Mouse (Mus musculus) mesoderm, embryonic 11.5 days (tissue): ENCODE results near the gene Gmfb.
"Not testable (repeated sequence)": the region's sequence is repeated elsewhere in the genome, so short reads cannot be mapped to it uniquely, and the experiment has no call there.

Source experiments
- DNase-seq: peaks from one replicate; pipeline ENCODE4 v3.0.0-alpha.2; 2012; ENCODE audit warnings: low read depth, low spot score

Gene Gmfb

GRCm38 (mm10) chr14:46821873-46822716 is at the start of gene Gmfb:
Gene Gmfb (minus strand): TSS chr14:46822242.
- DNase-seq = peak; percentile 92

- DNase-seq = no peak
These were observed 40.9 kb upstream of the Gmfb start for GRCm38 (mm10) chr14:46862922-46863321.

GRCm38 (mm10) chr14:46853677-46854076 is 31.6 kb upstream of the Gmfb start:
- DNase-seq = no peak

GRCm38 (mm10) chr14:46849769-46850168 is 27.7 kb upstream of the Gmfb start:
- DNase-seq = no peak

- no peak for DNase-seq
These were observed 26.7 kb upstream of the Gmfb start for GRCm38 (mm10) chr14:46848736-46849135.

DNA sequence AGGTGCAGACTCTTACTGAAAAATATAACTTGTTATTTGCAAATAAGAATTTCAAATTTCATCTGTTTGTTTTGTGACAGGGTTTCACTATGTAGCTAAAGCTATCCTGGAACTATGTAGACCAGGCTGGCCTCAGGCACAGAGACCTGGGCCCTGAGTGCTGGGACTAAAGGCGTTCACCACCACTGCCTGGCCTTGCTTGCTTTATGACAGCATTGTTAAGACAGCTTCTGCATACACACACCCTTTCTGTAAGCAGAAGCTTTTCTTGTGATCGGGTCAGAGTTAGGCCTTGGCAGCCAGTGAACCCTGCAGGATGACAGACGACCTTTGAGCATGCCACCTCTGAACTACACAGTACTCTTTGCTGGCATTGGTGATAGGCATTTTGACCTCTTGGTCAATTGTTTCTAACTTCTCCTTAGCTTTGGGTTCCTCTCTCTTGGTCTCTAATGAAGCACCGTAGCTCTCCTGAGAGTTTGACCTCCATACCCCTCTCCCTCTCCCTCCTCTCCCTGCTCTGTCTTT is 26.1 kb upstream of the Gmfb start:
- DNase-seq = no peak

DNA sequence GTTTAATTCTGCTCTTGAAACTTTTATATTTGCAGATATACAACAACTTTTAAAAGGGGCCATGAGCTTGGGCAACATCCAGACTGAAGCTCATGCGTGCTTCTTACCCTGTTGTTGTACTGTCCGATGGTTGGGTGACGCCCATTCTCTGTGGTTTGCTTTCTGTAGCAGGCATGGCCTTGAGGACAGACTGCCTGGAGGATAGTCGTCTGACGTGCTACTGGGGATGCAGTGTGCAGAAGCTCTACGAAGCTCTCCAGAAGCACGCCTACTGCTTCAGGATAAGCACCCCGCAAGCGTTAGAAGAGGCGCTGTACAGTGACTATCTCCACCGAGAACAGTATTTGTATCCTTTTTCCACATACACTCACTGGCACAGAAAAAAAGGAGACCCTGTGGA is 23.7 kb upstream of the Gmfb start:
- no peak for DNase-seq

GRCm38 (mm10) chr14:46839326-46839725 is 17.3 kb upstream of the Gmfb start:
- no peak for DNase-seq

DNA sequence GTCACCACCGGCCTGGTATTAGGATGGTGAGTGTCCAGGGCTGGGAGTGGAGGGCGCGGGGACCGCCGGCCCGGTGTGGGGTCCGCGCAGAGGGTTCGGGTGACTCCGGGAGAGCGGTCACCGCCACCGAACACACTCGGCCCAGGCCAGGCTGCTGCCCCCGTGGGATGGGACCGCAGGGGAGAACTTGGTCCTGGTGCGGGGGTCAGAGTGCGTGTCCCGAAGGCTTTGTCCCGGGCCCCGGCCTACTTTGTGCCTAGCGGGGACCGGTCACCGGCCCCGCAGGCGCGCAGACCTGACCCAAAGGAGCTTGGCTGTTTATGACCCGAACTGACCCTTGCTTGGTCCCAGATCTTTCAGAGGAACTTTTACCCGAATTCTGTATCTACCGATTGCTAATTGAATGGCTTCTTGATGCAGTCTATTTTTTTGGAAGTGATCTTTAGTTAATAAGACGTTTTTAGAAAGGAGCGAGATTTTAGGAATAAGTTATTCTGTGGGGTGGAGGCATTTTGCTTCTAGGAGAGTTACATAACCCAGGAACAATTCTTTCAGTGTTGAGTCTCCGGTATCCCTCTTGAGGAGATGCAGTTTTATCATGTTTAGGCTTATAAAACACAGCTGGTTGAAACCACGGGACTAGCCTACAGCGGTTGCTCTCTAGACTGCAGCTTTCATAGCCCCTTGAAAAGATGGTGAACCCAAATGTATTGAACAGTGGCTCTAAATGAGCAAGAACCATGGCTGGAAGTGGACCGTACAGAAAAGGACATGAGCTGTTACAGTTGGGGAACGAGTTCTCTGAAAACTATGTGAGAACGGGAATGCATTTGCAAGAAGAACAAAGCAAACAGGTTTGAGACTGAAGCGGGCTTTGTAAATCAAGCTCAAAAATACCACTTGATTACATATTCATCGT is 10.6 kb upstream of the Gmfb start:
- DNase-seq = no peak

DNA sequence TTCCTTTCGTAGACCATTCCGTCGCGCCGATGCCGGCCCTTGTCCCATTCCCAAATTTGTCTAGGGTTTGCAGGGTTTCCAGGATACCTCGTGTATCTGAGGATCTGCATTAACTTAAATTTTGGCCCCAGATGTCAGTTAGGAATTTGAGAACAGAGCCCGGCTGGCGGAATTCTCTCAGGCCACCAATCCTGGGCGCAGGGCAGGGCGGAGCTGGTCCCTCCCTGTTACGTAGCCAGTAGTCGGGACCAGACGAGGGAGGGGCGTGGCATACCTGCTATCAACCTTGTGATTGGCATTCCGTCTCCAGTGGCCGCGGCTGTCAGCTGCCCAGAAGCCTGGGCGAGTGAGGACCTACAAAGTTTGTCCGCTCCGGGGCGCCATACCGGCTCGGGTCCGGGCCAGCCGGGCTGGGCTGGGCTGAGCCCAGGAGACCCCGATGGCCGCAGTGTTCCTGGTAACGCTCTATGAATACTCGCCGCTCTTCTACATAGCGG is 9.8 kb upstream of the Gmfb start, which contains the start of gene Cgrrf1:
Cgrrf1 (plus strand) TSS at position 289 of the 497 bp plus-strand sequence.
- DNase-seq = peak; percentile 97

DNA sequence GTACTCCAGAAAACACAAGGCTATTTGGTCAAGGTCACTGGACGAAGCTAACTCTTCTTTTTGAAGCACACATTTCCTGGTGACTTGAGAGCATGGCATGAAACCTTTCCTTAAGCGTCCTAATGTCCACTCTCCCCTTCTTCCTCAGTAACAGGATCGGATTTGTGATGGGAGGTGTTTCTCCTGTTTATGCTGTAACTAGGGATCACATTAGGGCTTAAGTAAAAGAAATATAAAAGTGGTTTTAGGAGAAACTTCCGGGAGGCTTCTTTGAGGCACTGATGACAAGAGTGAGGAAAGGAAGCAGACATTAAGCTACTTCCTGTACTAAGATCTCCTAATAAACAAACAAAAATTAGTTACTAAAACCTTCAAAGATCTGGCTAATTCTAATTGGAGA is 9.3 kb upstream of the Gmfb start:
- DNase-seq = no peak

DNA sequence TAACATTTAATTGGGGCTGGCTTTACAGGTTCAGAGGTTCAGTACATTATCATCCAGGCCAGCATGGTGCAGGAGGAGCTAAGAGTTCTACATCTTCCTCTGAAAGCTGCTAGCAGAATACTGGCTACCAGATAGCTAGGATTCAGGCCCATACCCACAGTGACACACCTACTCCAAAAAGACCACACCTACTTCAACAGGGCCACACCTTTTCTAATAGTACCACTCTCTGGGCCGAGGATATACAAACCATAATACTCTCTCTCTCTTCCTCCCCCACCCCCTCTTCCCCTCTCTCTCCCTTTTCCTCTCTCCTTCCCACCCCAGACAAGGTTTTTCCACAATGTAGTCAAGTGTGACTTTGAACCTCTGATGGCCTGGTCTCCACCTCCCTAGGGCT is 5.4 kb upstream of the Gmfb start:
- no peak for DNase-seq

- DNase-seq = no peak
These were observed 2.0 kb upstream of the Gmfb start for GRCm38 (mm10) chr14:46823996-46824395.

DNA sequence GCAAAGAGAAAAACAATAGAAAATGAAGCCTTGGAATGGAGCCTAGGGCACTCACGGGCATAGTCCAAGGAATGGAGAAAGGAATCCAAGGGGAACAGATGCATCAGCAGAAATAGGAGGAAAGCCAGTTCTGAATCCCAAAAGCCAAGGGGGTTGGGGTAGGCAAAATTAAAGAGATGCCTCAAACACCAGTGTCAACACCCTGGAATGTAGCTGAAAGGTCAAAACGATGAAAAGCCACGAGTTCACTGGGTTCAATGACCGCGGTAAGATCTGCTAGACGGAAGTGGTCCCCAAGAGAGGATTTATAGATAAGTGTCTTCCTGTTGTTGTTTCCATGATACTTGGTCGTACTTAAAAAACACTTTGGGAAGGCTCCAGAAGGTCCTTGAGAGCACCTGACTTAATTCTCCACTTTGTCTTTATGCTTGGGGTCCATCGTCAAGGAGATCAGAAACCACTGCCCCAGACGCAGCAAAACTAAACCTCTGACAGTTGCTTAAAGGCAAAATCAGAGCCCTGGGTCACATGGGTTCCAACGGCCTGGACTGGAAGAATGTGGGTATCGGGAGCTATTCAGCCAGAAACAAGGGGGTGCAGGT is 670 bp downstream of the Gmfb start:
- peak; percentile 29 for DNase-seq

GRCm38 (mm10) chr14:46819961-46820360 is 2.1 kb downstream of the Gmfb start:
- not testable (repeated sequence) for DNase-seq

DNA sequence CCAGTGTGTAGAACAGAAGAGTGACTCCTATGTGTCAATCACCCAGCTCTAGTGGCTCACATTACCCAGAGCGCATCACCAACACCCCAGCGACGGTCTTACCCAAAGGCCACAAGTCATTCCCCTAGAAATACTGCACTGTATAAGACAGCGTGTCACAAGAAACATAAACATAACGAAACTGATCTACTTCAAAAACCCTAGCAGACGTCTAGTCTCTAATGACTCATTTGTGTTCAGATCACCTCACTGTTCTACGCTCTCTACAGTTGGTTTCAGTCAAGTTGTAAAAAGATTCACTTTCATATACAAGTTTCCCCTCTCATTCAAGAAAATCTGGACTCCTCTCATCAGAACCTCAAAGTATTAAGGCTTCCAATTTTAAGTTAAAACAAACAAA is 3.3 kb downstream of the Gmfb start:
- no peak for DNase-seq

- no peak for DNase-seq
These were observed 5.0 kb downstream of the Gmfb start for GRCm38 (mm10) chr14:46816916-46817622.

GRCm38 (mm10) chr14:46815640-46816039 is 6.4 kb downstream of the Gmfb start:
- DNase-seq = no peak

DNA sequence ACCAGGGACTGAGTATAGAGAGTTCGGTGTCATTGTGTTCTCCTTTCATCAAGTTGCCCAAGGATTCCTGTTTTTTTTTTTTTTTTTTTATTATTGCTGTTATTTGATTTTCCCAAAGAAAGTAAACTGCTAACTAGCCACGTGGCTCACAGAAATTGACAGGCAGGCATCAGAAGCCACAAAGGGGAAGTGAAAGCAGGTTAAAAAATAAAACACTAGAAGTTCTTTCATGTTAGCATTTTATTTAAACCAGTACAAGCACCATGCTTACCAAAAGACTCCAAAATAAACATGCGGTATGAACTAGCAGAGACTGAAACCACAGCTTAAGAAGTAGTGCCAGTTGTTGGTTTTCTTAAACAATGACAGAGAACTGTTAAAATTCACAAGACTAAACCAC is 14.1 kb downstream of the Gmfb start:
- DNase-seq = no peak

GRCm38 (mm10) chr14:46806186-46806585 is 15.9 kb downstream of the Gmfb start:
- no peak for DNase-seq

GRCm38 (mm10) chr14:46803791-46804190 is 18.3 kb downstream of the Gmfb start:
- no peak for DNase-seq
